Mouse (Mus musculus): ENCODE measurements around the gene Spag4. TPM values are rescaled to one million over a fixed set of nuclear protein-coding genes. Genes with fewer than 3 reads are reported as not detected.

Gene Spag4
- polyA plus RNA-seq, 1 experiment from 2014 or later = 5.0 TPM

GRCm38 (mm10) chr2:156119566-156119965, 54.6 kb downstream of the Spag4 start:
- no peaks in the 10 kb centered on the region for H3K4me1 ChIP-seq
- no peak for DNase-seq (ENCODE audit: low spot score)
- no peak overlapping the region for H3K27ac ChIP-seq
- H3K27me3 ChIP-seq (ENCODE audit: insufficient read depth, poor library complexity, severe bottlenecking) = no peaks in the 10 kb centered on the region
- H3K4me3 ChIP-seq = no peak overlapping the region
- peaks cover 13% of the 10 kb centered on the region for H3K36me3 ChIP-seq
- no peaks in the 10 kb centered on the region for H3K9me3 ChIP-seq

Other genes with a start within 250 kb of the Spag4 start
- 7.9 and 9.5 TPM in 2 replicates for gene BC029722, start 245.7 kb upstream of the Spag4 start, polyA plus RNA-seq (2016; fragmentation: Nextera tagmentation; extraction: Ambion mirVana)
- gene Eif6, start 238.2 kb upstream of the Spag4 start, polyA plus RNA-seq (2016; fragmentation: Nextera tagmentation; extraction: Ambion mirVana) = 170 and 215 TPM in 2 replicates
- gene Fam83c, start 230.3 kb upstream of the Spag4 start, polyA plus RNA-seq (2016; fragmentation: Nextera tagmentation; extraction: Ambion mirVana) = 0.22 and 0.30 TPM in 2 replicates
- gene Uqcc1, start 134.9 kb upstream of the Spag4 start, polyA plus RNA-seq (2016; fragmentation: Nextera tagmentation; extraction: Ambion mirVana) = 100 and 112 TPM in 2 replicates
- not detected in 2 replicates for gene Gm15557, start 124.4 kb upstream of the Spag4 start, polyA plus RNA-seq (2016; fragmentation: Nextera tagmentation; extraction: Ambion mirVana)
- 0.25 and 0.29 TPM in 2 replicates for gene Gdf5, start 119.8 kb upstream of the Spag4 start, polyA plus RNA-seq (2016; fragmentation: Nextera tagmentation; extraction: Ambion mirVana)
- gene Cep250, start 108.7 kb upstream of the Spag4 start, polyA plus RNA-seq (2016; fragmentation: Nextera tagmentation; extraction: Ambion mirVana) = 15.7 and 17.6 TPM in 2 replicates
- gene 6430550D23Rik, start 57.2 kb upstream of the Spag4 start, polyA plus RNA-seq (2016; fragmentation: Nextera tagmentation; extraction: Ambion mirVana) = 0.79 and 1.4 TPM in 2 replicates
- 179 and 186 TPM in 2 replicates for gene Ergic3, start 57.1 kb upstream of the Spag4 start, polyA plus RNA-seq (2016; fragmentation: Nextera tagmentation; extraction: Ambion mirVana)
- not detected in 2 replicates for gene Fer1l4, start 12.2 kb upstream of the Spag4 start, polyA plus RNA-seq (2016; fragmentation: Nextera tagmentation; extraction: Ambion mirVana)
- 42.6 and 55.3 TPM in 2 replicates for gene Cpne1, start 46.8 kb downstream of the Spag4 start, polyA plus RNA-seq (2016; fragmentation: Nextera tagmentation; extraction: Ambion mirVana)
- gene Rbm12, start 46.8 kb downstream of the Spag4 start, polyA plus RNA-seq (2016; fragmentation: Nextera tagmentation; extraction: Ambion mirVana) = 33.0 and 35.1 TPM in 2 replicates
- gene Gm28036, start 61.9 kb downstream of the Spag4 start, polyA plus RNA-seq (2016; fragmentation: Nextera tagmentation; extraction: Ambion mirVana) = 12.4 and 18.4 TPM in 2 replicates
- 431 and 437 TPM in 2 replicates for gene Romo1, start 78.9 kb downstream of the Spag4 start, polyA plus RNA-seq (2016; fragmentation: Nextera tagmentation; extraction: Ambion mirVana)
- gene Nfs1, start 79.0 kb downstream of the Spag4 start, polyA plus RNA-seq (2016; fragmentation: Nextera tagmentation; extraction: Ambion mirVana) = 54.5 and 65.2 TPM in 2 replicates
- 384 and 469 TPM in 2 replicates for gene Rbm39, start 115.1 kb downstream of the Spag4 start, polyA plus RNA-seq (2016; fragmentation: Nextera tagmentation; extraction: Ambion mirVana)
- gene Phf20, start 131.3 kb downstream of the Spag4 start, polyA plus RNA-seq (2016; fragmentation: Nextera tagmentation; extraction: Ambion mirVana) = 45.5 and 51.6 TPM in 2 replicates
- gene Cnbd2, start 247.1 kb downstream of the Spag4 start, polyA plus RNA-seq (2016; fragmentation: Nextera tagmentation; extraction: Ambion mirVana) = 2.3 TPM in 2 replicates
- gene Scand1, start 247.5 kb downstream of the Spag4 start, polyA plus RNA-seq (2016; fragmentation: Nextera tagmentation; extraction: Ambion mirVana) = 50.8 and 60.3 TPM in 2 replicates

All from heart, embryonic 10.5 days (tissue).